Mouse (Mus musculus) lung, postnatal 10 days (tissue): Measurements from ENCODE around the gene Shf.
"Not testable (repeated sequence)": the region's sequence is repeated elsewhere in the genome, so short reads cannot be mapped to it uniquely, and the experiment has no call there.

ENCODE experiments used
- DNase-seq: peaks from one replicate; pipeline ENCODE4 v3.0.0; 2021

Shf gene

GRCm38 (mm10) chr2:122368995-122369739, at the start of gene Shf:
TSS of gene Shf (minus strand) at chr2:122369162.
- DNase-seq, result peak; percentile 88

GRCm38 (mm10) chr2:122408928-122409327, 40.0 kb upstream of the Shf start:
- no peak for DNase-seq

- DNase-seq, result no peak
Measured at GRCm38 (mm10) chr2:122407607-122408006, 38.6 kb upstream of the Shf start.

GRCm38 (mm10) chr2:122396150-122396549, 27.2 kb upstream of the Shf start:
- no peak for DNase-seq

- not testable (repeated sequence) for DNase-seq
Measured at GRCm38 (mm10) chr2:122387135-122387534, 18.2 kb upstream of the Shf start.

- DNase-seq, result no peak
Measured at GRCm38 (mm10) chr2:122385095-122385494, 16.1 kb upstream of the Shf start.

GRCm38 (mm10) chr2:122382121-122382520, 13.2 kb upstream of the Shf start:
- no peak for DNase-seq

- no peak for DNase-seq
Measured at GRCm38 (mm10) chr2:122381329-122382103, 12.6 kb upstream of the Shf start.

GRCm38 (mm10) chr2:122380768-122381311, 11.9 kb upstream of the Shf start:
- DNase-seq, result peak; percentile 69

- no peak for DNase-seq
Measured at GRCm38 (mm10) chr2:122379292-122379650, 10.3 kb upstream of the Shf start.

GRCm38 (mm10) chr2:122378421-122379291, 9.7 kb upstream of the Shf start:
- DNase-seq, result peak; percentile 66

- peak; percentile 76 for DNase-seq
Measured at GRCm38 (mm10) chr2:122377751-122378246, 8.8 kb upstream of the Shf start.

- peak; percentile 98 for DNase-seq
Measured at GRCm38 (mm10) chr2:122377215-122377674, 8.3 kb upstream of the Shf start.

- DNase-seq, result peak; percentile 64
Measured at GRCm38 (mm10) chr2:122376041-122376561, 7.1 kb upstream of the Shf start.

GRCm38 (mm10) chr2:122375391-122375991, 6.5 kb upstream of the Shf start:
- peak; percentile 96 for DNase-seq

- no peak for DNase-seq
Measured at GRCm38 (mm10) chr2:122374666-122375331, 5.8 kb upstream of the Shf start.

- DNase-seq, result no peak
Measured at GRCm38 (mm10) chr2:122374012-122374411, 5.0 kb upstream of the Shf start.

- DNase-seq, result no peak
Measured at GRCm38 (mm10) chr2:122372541-122372940, 3.6 kb upstream of the Shf start.

GRCm38 (mm10) chr2:122372067-122372466, 3.1 kb upstream of the Shf start:
- no peak for DNase-seq

- no peak for DNase-seq
Measured at GRCm38 (mm10) chr2:122370101-122370750, 1.3 kb upstream of the Shf start.
